Mouse (Mus musculus) ovary, postnatal 10 days (tissue): Measurements from ENCODE around the gene Stap2.

Experiments used
- DNase-seq: peaks from one replicate; pipeline ENCODE4 v3.0.0; 2022; ENCODE audit warnings: low spot score

The Stap2 gene

GRCm38 (mm10) chr17:56024931-56025330 lies 19.5 kb upstream of the Stap2 start:
- no peak for DNase-seq

GRCm38 (mm10) chr17:56024476-56024875 lies 19.1 kb upstream of the Stap2 start:
- no peak for DNase-seq

GRCm38 (mm10) chr17:56023386-56023785 lies 18.0 kb upstream of the Stap2 start:
- no peak for DNase-seq

- no peak for DNase-seq
Observed at GRCm38 (mm10) chr17:56022989-56023290, 17.6 kb upstream of the Stap2 start.

GRCm38 (mm10) chr17:56022131-56022988 lies 17.0 kb upstream of the Stap2 start:
- DNase-seq = no peak

- no peak for DNase-seq
Observed at GRCm38 (mm10) chr17:56021161-56021910, 16.0 kb upstream of the Stap2 start.

- DNase-seq = no peak
Observed at GRCm38 (mm10) chr17:56020400-56021084, 15.2 kb upstream of the Stap2 start.

GRCm38 (mm10) chr17:56018347-56019131 lies 13.2 kb upstream of the Stap2 start:
- DNase-seq = no peak

- no peak for DNase-seq
Observed at GRCm38 (mm10) chr17:56017848-56018247, 12.5 kb upstream of the Stap2 start.

- DNase-seq = no peak
Observed at GRCm38 (mm10) chr17:56016793-56017785, 11.7 kb upstream of the Stap2 start.

GRCm38 (mm10) chr17:56016382-56016781 lies 11.0 kb upstream of the Stap2 start:
- no peak for DNase-seq

GRCm38 (mm10) chr17:56015293-56015692 lies 9.9 kb upstream of the Stap2 start:
- no peak for DNase-seq

- DNase-seq = no peak
Observed at GRCm38 (mm10) chr17:56011441-56011840, 6.1 kb upstream of the Stap2 start.

GRCm38 (mm10) chr17:56010681-56011080 lies 5.3 kb upstream of the Stap2 start:
- DNase-seq = peak; percentile 52

GRCm38 (mm10) chr17:56010255-56010654 lies 4.9 kb upstream of the Stap2 start:
- no peak for DNase-seq

- no peak for DNase-seq
Observed at GRCm38 (mm10) chr17:56009962-56010240, 4.5 kb upstream of the Stap2 start.

- peak; percentile 82 for DNase-seq
Observed at GRCm38 (mm10) chr17:56009088-56009961, 3.9 kb upstream of the Stap2 start.

- DNase-seq = peak; percentile 88
Observed at GRCm38 (mm10) chr17:56008356-56009087, 3.1 kb upstream of the Stap2 start.
